Mouse (Mus musculus) intestine, embryonic 14.5 days (tissue): ENCODE data around the gene Slc2a1. TPM values are rescaled to one million over a fixed set of nuclear protein-coding genes. Genes with fewer than 3 reads are reported as not detected.

Experiments used
- ATAC-seq: fragments of 200-750 bp; cut with Nextera tagmentation; replicated peaks from 2 replicates; pipeline ENCODE4 v1.8.0; 2017; ENCODE audit warnings: low read depth, moderate number of reproducible peaks, moderate TSS enrichment, moderate library complexity; ENCODE audit not compliant: low FRiP score, low TSS enrichment
- DNase-seq: peaks from one replicate; pipeline ENCODE4 v3.0.0-alpha.2; 2018; ENCODE audit warnings: low spot score
- H3K27ac ChIP-seq: fragments of 300-500 bp; sonication (generic); 2 replicates; pipeline ENCODE4 v1.5.1; 2014; ENCODE audit warnings: low read depth, mild to moderate bottlenecking, control low read depth
- H3K27me3 ChIP-seq: fragments of 300-500 bp; sonication (generic); replicated peaks from 2 replicates; pipeline ENCODE4 v1.6.1; 2014; ENCODE audit warnings: low read length, control low read depth; ENCODE audit not compliant: control insufficient read depth, insufficient read depth
- H3K36me3 ChIP-seq: fragments of 300-500 bp; sonication (generic); 2 replicates; pipeline ENCODE4 v1.6.1; 2014; ENCODE audit warnings: low read length, control low read depth; ENCODE audit not compliant: control insufficient read depth, insufficient read depth
- H3K4me1 ChIP-seq: fragments of 300-500 bp; sonication (generic); replicated peaks from 2 replicates; pipeline ENCODE4 v1.6.1; 2014; ENCODE audit warnings: low read length, control low read depth, mixed read lengths; ENCODE audit not compliant: control insufficient read depth, insufficient read depth
- H3K4me2 ChIP-seq: fragments of 300-500 bp; sonication (generic); 2 replicates; pipeline ENCODE4 v1.6.1; 2014; ENCODE audit warnings: low read length
- H3K4me3 ChIP-seq: fragments of 300-500 bp; sonication (generic); 2 replicates; pipeline ENCODE4 v1.5.1; 2014; ENCODE audit warnings: low read depth, low read length, control low read depth, mixed read lengths
- H3K9ac ChIP-seq: fragments of 300-500 bp; sonication (generic); 2 replicates; pipeline ENCODE4 v1.6.1; 2014; ENCODE audit warnings: mild to moderate bottlenecking, low read length
- H3K9me3 ChIP-seq: fragments of 300-500 bp; sonication (generic); 2 replicates; pipeline ENCODE4 v1.6.1; 2016; ENCODE audit warnings: low read length, control low read depth; ENCODE audit not compliant: control insufficient read depth
- WGBS: fragments of 180-500 bp; shearing (Covaris S2); extraction: QIAGEN DNeasy Blood & Tissue Kit; methylation state at CpG from one replicate; pipeline ENCODE4 v1.1.7; 2014; 5-methylcytosine and 5-hydroxymethylcytosine counted together
- polyA plus RNA-seq: library from polyadenylated mRNA; unstranded; fragments of >200 nt; fragmentation: Nextera tagmentation; extraction: Ambion mirVana; gene quantifications from 2 replicates; pipeline ENCODE4 v1.2.1, GENCODE M21; 2014

Gene Slc2a1
- polyA plus RNA-seq, 1 experiment from 2014 or later: 132 TPM

- Histone ChIP-seq H3K4me1 (no peaks in the 10 kb centered on the region), H3K9me3 (no peaks in the 10 kb centered on the region), H3K4me2 (no peak overlapping the region), H3K36me3 (no peaks in the 10 kb centered on the region), H3K27ac (no peak overlapping the region), H3K9ac (no peak overlapping the region), H3K4me3 (no peak overlapping the region), H3K27me3 (no peaks in the 10 kb centered on the region)
- ATAC-seq (no peak), DNase-seq (no peak)
- 60% methylated on average over 3 of the region's 3 CpGs for WGBS
These were observed 25.7 kb upstream of the Slc2a1 start for GRCm38 (mm10) chr4:119082740-119083231.

- ATAC-seq (no peak), DNase-seq (no peak)
- Histone ChIP-seq H3K4me2 (no peak overlapping the region), H3K27ac (no peak overlapping the region), H3K36me3 (no peaks in the 10 kb centered on the region), H3K4me1 (no peaks in the 10 kb centered on the region), H3K27me3 (no peaks in the 10 kb centered on the region), H3K9ac (no peak overlapping the region), H3K4me3 (no peak overlapping the region), H3K9me3 (no peaks in the 10 kb centered on the region)
- WGBS: 38% methylated on average over 2 of the region's 2 CpGs
These were observed 20.1 kb upstream of the Slc2a1 start for GRCm38 (mm10) chr4:119088424-119088823.

GRCm38 (mm10) chr4:119093890-119094289 lies 14.6 kb upstream of the Slc2a1 start:
- Histone ChIP-seq H3K9me3 (no peaks in the 10 kb centered on the region), H3K4me3 (no peak overlapping the region), H3K4me2 (no peak overlapping the region), H3K27ac (no peak overlapping the region), H3K4me1 (no peaks in the 10 kb centered on the region), H3K27me3 (no peaks in the 10 kb centered on the region), H3K9ac (no peak overlapping the region), H3K36me3 (no peaks in the 10 kb centered on the region)
- 62% methylated on average over 7 of the region's 7 CpGs for WGBS
- DNase-seq (no peak), ATAC-seq (no peak)

- ATAC-seq (no peak), DNase-seq (no peak)
- WGBS: 27% methylated on average over 4 of the region's 4 CpGs
- Histone ChIP-seq H3K36me3 (no peaks in the 10 kb centered on the region), H3K4me3 (no peak overlapping the region), H3K27ac (no peak overlapping the region), H3K4me1 (no peaks in the 10 kb centered on the region), H3K4me2 (no peak overlapping the region), H3K9ac (no peak overlapping the region), H3K27me3 (no peaks in the 10 kb centered on the region), H3K9me3 (no peaks in the 10 kb centered on the region)
These were observed 13.5 kb upstream of the Slc2a1 start for GRCm38 (mm10) chr4:119094987-119095386.

- DNase-seq (no peak), ATAC-seq (no peak)
- no peaks in the 10 kb centered on the region for H3K9me3 ChIP-seq
- no peak overlapping the region for H3K4me2 ChIP-seq
- H3K9ac ChIP-seq: no peak overlapping the region
- no peaks in the 10 kb centered on the region for H3K27me3 ChIP-seq
- H3K36me3 ChIP-seq: no peaks in the 10 kb centered on the region
- 61% methylated on average over 3 of the region's 3 CpGs for WGBS
- H3K27ac ChIP-seq: no peak overlapping the region
- H3K4me1 ChIP-seq: no peaks in the 10 kb centered on the region
- no peak overlapping the region for H3K4me3 ChIP-seq
These were observed 12.1 kb upstream of the Slc2a1 start for GRCm38 (mm10) chr4:119096401-119096800.

GRCm38 (mm10) chr4:119097421-119097820 lies 11.1 kb upstream of the Slc2a1 start:
- WGBS: 75% methylated on average over 4 of the region's 4 CpGs
- ATAC-seq: no peak
- no peaks in the 10 kb centered on the region for H3K27me3 ChIP-seq

GRCm38 (mm10) chr4:119098216-119099210 lies 10.0 kb upstream of the Slc2a1 start:
- Histone ChIP-seq H3K4me2 (no peak overlapping the region), H3K27me3 (no peaks in the 10 kb centered on the region), H3K27ac (no peak overlapping the region), H3K9ac (no peak overlapping the region), H3K4me1 (no peaks in the 10 kb centered on the region), H3K9me3 (no peaks in the 10 kb centered on the region), H3K36me3 (no peaks in the 10 kb centered on the region), H3K4me3 (no peak overlapping the region)
- 64% methylated on average over 8 of the region's 8 CpGs for WGBS
- DNase-seq (no peak), ATAC-seq (no peak)

More at GRCm38 (mm10) chr4:119097421-119097820, 11.1 kb upstream of the Slc2a1 start:
- H3K36me3 ChIP-seq: no peaks in the 10 kb centered on the region
- H3K9me3 ChIP-seq: no peaks in the 10 kb centered on the region
- H3K9ac ChIP-seq: no peak overlapping the region
- no peak overlapping the region for H3K4me3 ChIP-seq
- H3K4me2 ChIP-seq: no peak overlapping the region
- H3K27ac ChIP-seq: no peak overlapping the region
- no peaks in the 10 kb centered on the region for H3K4me1 ChIP-seq
- no peak for DNase-seq

- 75% methylated on average over 3 of the region's 3 CpGs for WGBS
- ATAC-seq (no peak), DNase-seq (no peak)
- no peaks in the 10 kb centered on the region for H3K27me3 ChIP-seq
- H3K27ac ChIP-seq: no peak overlapping the region
- H3K4me3 ChIP-seq: no peak overlapping the region
- H3K4me1 ChIP-seq: peaks cover 13% of the 10 kb centered on the region
- no peak overlapping the region for H3K4me2 ChIP-seq
- H3K9ac ChIP-seq: no peak overlapping the region
- H3K36me3 ChIP-seq: no peaks in the 10 kb centered on the region
- H3K9me3 ChIP-seq: no peaks in the 10 kb centered on the region
These were observed 7.1 kb upstream of the Slc2a1 start for GRCm38 (mm10) chr4:119101392-119101791.
